Mouse (Mus musculus) layer of hippocampus, postnatal 10 days (tissue): ENCODE measurements at regions not wholly inside any gene's neighbourhood (a gene's known extent, or its start where the extent isn't known, plus 50 kb on each side); places are given as distances from the start of the nearest gene placed in this dataset.

Experiments used
- DNase-seq, 2 experiments: peaks; one replicate each; pipeline ENCODE4 v3.0.0; 2021; ENCODE audit warnings: low spot score in 2 of 2

GRCm38 (mm10) chr6:36645415-36645814 lies 164.6 kb downstream of the Ptn start:
- no peak for DNase-seq

DNA sequence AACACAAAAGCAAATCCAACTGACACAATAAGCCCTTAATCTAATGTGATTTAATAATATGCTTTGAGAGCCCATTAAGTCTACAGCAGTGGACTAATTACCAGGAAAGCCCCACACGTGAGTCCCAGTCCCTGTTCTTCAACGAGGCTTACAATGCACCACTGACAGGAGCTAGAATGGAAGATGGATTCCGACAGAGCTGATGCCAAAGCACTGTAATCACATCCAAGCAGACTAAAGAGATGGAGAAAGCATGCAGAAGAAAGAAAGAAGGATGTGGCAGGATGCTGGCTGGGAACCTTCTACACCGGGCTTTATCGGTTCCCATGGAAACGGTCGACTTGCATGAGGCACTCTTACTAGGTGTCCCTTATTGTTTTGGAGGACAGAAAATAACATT lies 165.1 kb downstream of the Ptn start:
- DNase-seq: no peak

DNA sequence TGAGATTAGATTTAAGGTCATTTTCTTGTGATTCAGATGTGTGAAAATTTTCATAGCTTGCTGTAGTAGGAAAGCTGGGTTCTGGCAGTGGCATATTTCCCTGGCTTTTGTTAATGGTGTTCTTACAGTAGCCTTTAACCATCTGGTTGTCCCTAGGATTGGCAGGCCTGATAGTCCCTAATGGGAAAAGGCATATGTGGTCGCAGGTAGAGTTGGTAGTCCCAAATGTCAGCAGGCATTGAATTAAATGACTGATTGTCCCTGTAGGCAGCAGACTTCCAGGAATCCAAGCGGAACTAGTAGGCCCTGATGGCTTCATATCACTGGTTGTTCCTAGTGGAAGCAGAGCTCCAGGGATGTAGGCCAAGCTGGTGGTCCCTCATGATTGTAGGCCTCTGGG lies 173.0 kb downstream of the Ptn start:
- DNase-seq: no peak

GRCm38 (mm10) chr6:36627648-36628047 lies 182.4 kb downstream of the Ptn start:
- DNase-seq: no peak

DNA sequence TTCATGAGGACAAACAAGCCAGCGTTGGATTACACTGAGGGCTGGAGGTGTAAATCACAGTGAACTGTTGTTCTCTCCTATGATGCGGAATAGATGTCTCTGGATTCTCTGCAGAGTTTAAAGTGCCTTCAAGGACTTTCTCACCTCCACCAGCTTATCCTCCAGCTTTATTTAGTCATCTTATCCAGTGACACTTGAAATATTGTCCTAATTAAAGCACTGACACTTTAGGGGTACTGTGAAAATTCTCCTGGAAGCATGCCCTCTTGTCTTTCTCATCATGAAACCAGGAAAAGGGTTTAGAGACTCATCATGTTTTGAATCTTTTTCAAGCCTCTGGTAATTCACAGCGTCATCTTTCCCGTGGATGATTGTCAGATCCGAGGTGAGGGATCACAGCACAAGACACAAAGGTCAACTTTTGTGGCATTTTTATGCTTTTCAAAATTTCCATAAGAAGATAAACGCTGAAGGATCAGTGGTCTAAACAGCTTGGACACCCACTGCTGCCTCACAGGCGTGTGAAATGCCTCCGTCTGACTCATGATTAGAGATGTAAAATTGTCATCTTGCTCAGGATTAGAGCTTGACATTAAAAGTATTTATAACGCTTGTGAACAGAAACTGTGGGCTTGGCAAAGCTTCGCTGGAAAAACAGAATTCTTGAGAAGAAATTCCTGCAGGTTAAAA lies 201.6 kb downstream of the Ptn start:
- no peak for DNase-seq

- DNase-seq: peak; percentile 15 to 34
These were observed 204.3 kb downstream of the Ptn start for GRCm38 (mm10) chr6:36605578-36606205.

DNA sequence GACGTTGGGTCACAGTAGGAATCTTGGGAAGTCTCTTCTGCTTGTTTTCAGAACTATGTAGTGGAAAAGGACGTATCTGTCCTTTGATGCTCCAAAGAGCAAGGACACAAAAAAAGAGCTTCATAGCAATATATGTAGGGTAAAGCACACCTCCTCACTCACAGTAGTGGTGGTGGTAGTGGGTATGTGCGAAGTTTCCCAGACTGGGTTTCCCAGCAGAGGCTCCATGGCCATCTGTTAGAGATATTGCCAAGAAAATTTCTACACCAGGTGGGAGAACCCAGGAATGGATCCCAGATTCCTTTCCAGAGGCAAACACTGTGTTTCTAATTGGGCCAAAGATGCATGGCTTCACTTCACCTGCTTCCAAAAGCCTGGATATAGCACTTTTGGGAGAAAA lies 205.2 kb downstream of the Ptn start:
- DNase-seq: no peak

- no peak for DNase-seq
These were observed 208.7 kb downstream of the Chrm2 start for GRCm38 (mm10) chr6:36596574-36596973.

DNA sequence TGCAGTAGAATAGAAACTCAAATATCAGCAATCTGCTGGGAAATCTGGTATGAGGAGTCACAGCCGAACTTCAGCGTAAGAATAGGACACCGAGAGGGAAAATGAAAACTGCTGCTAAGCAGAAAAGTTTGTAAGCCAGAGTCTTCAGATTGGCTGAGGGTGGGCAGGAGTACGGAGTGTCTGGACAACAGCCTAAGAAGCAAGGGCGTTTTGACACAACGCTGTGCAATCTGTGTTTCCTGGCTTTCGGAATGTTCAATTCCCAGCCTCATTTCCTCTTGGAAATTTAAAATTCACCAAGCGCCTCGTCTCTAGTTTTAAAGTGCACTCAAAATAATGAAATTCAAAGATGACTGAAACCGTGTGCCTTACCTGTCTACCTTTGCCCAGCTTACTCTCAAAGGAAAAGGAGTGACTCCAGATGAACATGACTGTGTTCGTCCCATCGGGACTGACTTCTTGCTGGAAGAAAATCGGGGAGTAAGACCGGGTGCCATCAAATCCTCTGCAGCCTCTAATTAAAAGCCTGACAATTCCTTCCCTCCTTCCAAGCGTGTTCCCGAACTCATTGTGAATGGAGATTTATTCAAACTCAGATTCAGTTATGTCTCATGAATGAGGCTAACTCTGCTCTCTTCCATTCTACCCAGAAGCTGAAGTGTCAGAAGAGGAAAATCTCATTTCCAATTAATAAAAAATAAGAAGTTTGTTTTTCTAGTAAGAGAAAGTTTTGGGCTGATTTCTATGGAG lies 203.2 kb downstream of the Chrm2 start:
- no peak for DNase-seq

GRCm38 (mm10) chr6:36581043-36581442 lies 193.2 kb downstream of the Chrm2 start:
- DNase-seq: no peak
